Mouse (Mus musculus) heart, adult 10 weeks (tissue): ENCODE measurements around the gene Zfp667. TPM values are rescaled to one million over a fixed set of nuclear protein-coding genes. Genes with fewer than 3 reads are reported as not detected.

Experiments used
- polyA plus RNA-seq: library from polyadenylated mRNA; stranded (reverse); fragments of 350-450 nt; fragmentation: Illumina TruSeq; extraction: RNeasy Lipid Tissue Mini Kit (QIAGEN cat#74804); gene quantifications from one replicate; pipeline ENCODE4 v1.2.3, GENCODE M21; 2014; ENCODE audit warnings: low read depth, low replicate concordance

Zfp667 gene
- 3.1 TPM for polyA plus RNA-seq

GRCm38 (mm10) chr7:6285842-6286705 lies at the start of gene Zfp667:
Zfp667 (plus strand) TSS chr7:6286579.

DNA sequence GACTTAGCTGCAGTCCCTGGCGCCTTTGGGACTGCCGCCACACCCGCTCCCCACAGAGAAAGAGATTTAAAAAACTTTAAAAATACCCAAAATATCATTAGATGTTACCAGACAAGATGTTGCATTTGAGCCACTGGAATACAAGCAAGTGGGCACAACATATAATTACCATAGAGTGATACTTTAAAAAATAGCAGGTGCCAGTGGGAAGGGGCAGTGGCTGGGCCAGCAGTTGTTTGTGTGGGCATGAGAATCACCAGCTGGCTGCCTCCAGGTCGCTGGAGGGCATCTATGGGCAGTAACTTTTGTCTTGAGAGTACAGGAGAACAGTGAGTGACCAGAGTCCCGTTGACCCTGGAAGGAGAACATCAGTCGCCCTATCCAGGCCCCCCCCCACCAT lies 34.0 kb upstream of the Zfp667 start, which contains the start of gene Epp13:
TSS of gene Epp13 (plus strand) at position 301 of the 400 bp plus-strand sequence.

GRCm38 (mm10) chr7:6331233-6331956 lies 45.0 kb downstream of the Zfp667 start, which contains the start of gene Zfp583:
Zfp583 (minus strand) TSS chr7:6331285.

GRCm38 (mm10) chr7:6343501-6344071 lies 57.2 kb downstream of the Zfp667 start, which contains the start of gene Gm3854:
Gm3854 (plus strand) TSS chr7:6343759.

Other genes with a start within 250 kb of the Zfp667 start
- gene Nlrp4c, start 241.4 kb upstream of the Zfp667 start, polyA plus RNA-seq, result not detected
- 27.4 TPM for gene Zfp787, start 130.6 kb upstream of the Zfp667 start, polyA plus RNA-seq
- 5.7 TPM for gene Zfp444, start 114.4 kb upstream of the Zfp667 start, polyA plus RNA-seq
- not detected for gene Galp, start 89.5 kb upstream of the Zfp667 start, polyA plus RNA-seq
- gene Zscan5b, start 64.3 kb upstream of the Zfp667 start, polyA plus RNA-seq, result not detected
- not detected for gene Epp13, start 33.9 kb upstream of the Zfp667 start, polyA plus RNA-seq
- 3.0 TPM for gene Zfp583, start 44.7 kb downstream of the Zfp667 start, polyA plus RNA-seq
- gene Gm3854, start 57.2 kb downstream of the Zfp667 start, polyA plus RNA-seq, result 0.47 TPM
- 2.1 TPM for gene Zfp78, start 76.7 kb downstream of the Zfp667 start, polyA plus RNA-seq
- gene Zfp28, start 96.7 kb downstream of the Zfp667 start, polyA plus RNA-seq, result 6.3 TPM
- gene Smim17, start 112.1 kb downstream of the Zfp667 start, polyA plus RNA-seq, result not detected
- gene Gm20715, start 123.7 kb downstream of the Zfp667 start, polyA plus RNA-seq, result not detected
- gene Olfr1344, start 152.1 kb downstream of the Zfp667 start, polyA plus RNA-seq, result not detected
- not detected for gene Olfr1336, start 169.6 kb downstream of the Zfp667 start, polyA plus RNA-seq
- not detected for gene Olfr1346, start 180.5 kb downstream of the Zfp667 start, polyA plus RNA-seq
- gene Olfr5, start 200.4 kb downstream of the Zfp667 start, polyA plus RNA-seq, result not detected
- gene Olfr1347, start 213.2 kb downstream of the Zfp667 start, polyA plus RNA-seq, result not detected
- not detected for gene Olfr1348, start 222.2 kb downstream of the Zfp667 start, polyA plus RNA-seq
- not detected for gene Olfr1349, start 236.4 kb downstream of the Zfp667 start, polyA plus RNA-seq